Mouse (Mus musculus): ENCODE measurements around the gene Cabp4.
"Not testable (repeated sequence)": the region's sequence is repeated elsewhere in the genome, so short reads cannot be mapped to it uniquely, and the experiment has no call there.

DNA sequence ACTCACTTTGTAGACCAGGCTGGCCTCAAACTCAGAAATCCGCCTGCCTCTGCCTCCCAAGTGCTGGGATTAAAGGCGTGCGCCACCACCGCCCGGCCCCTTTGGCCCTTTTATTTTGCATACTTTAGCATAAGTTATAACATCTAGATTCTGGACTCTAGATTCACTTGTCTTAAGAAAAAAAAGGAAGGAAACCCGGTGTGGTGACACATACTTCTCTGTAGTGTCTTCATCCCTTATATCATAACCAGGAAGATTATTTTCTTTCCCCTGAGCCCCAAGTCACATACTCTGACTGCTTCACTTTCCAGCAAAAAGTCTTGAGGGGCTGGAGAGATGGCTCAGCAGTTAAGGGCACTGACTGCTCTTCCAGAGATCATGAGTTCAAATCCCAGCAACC is 21.9 kb downstream of the Cabp4 start:
- not testable (repeated sequence) for TF ChIP-seq GATA1, TAL1 (IDR thresholded peaks at IDR 0.05; ENCODE audit: low read length)
